Mouse (Mus musculus) liver, embryonic 14.5 days (tissue): ENCODE measurements around the gene Abcc4.

Source experiments
- CTCF ChIP-seq: IDR thresholded peaks from 2 replicates; pipeline ENCODE4 v1.5.1; 2016; ENCODE audit warnings: antibody characterized with exemption, low read depth, control low read depth
- EP300 ChIP-seq: IDR thresholded peaks from 2 replicates; pipeline ENCODE4 v1.6.1; 2016; ENCODE audit warnings: antibody characterized with exemption, low read depth

DNA sequence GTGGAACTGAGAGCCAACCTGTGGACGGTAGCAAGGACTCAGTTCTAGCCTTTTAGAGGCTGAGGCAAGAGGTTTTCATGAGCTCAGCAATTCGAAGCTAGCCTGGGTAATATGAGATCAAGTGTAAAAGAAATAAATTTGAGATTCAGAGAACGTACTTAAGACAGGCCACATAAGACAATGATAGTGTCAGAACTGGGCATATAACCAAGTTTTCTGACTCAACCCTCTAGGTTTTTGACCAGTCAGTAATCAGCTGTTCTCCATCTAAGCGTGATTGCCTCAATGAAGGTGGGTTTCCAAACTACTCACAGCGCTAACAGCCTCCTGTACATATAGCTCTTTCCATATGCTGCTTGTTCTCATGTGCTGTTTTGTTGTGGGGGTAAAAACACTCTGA lies 27.1 kb upstream of the Abcc4 start:
- TF ChIP-seq CTCF (no peak), EP300 (no peak)
